Mouse (Mus musculus) heart, adult 8-10 months (tissue): ENCODE measurements around the gene Fasl. TPM values are rescaled to one million over a fixed set of nuclear protein-coding genes. Genes with fewer than 3 reads are reported as not detected.
A peak's percentile ranks its signal among the peaks of the same experiment; 100 is the strongest.

Experiments
- DNase-seq: peaks from one replicate; pipeline ENCODE4 v3.0.0; 2022; ENCODE audit warnings: low spot score
- total RNA-seq, 4 experiments: library from RNA; stranded (reverse); gene quantifications; 2 replicates each; pipeline ENCODE4 v1.2.4; 2022

The Fasl gene
- not detected for total RNA-seq

DNA sequence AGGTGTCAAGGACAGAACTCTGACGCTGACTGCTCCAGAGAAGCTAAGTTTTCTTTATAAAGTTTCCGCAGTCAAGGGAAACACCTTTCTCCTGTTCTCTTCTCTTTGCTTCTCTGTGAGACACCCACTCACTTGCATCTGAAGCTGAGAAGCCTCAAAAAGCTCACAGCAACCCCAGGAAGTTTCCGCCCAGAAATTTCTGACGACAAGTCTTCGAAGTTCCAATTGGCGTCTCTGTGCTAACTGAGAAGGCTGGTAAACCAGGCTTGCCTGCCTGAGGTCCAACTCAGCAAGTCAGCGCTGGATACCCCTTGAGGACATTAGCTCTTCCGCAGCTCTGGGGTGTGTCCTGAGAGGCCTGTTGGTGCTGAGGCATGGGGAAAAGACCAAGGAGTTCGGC is at the start of gene Fasl:
Fasl (minus strand) TSS at position 157 of the 400 bp plus-strand sequence.
- no peak for DNase-seq

GRCm38 (mm10) chr1:161826677-161827076 is 38.4 kb upstream of the Fasl start:
- DNase-seq = no peak

- DNase-seq = peak; percentile 2
Observed at GRCm38 (mm10) chr1:161809428-161809827, 21.1 kb upstream of the Fasl start.

- DNase-seq = peak; percentile 5
Observed at GRCm38 (mm10) chr1:161808980-161809379, 20.7 kb upstream of the Fasl start.

- no peak for DNase-seq
Observed at GRCm38 (mm10) chr1:161804541-161804971, 16.3 kb upstream of the Fasl start.

DNA sequence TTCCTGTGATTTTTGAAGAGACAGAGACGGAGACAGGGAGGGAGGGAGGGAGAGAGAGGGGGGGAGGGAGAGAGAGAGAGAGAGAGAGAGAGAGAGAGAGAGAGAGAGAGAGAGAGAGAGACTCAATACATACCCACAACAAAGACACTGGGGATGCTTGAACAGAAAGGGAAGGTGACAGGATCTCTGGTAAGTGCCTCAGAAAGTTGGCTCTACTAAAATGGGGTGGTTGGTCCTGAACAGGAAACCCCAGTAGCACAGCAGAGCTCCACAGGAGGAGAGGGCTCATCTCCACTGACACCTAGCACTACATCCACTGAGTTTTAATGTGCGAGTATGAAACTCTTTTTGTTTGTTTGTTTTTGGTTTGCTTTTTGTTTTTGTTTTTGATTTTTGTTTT is 13.0 kb upstream of the Fasl start:
- no peak for DNase-seq

DNA sequence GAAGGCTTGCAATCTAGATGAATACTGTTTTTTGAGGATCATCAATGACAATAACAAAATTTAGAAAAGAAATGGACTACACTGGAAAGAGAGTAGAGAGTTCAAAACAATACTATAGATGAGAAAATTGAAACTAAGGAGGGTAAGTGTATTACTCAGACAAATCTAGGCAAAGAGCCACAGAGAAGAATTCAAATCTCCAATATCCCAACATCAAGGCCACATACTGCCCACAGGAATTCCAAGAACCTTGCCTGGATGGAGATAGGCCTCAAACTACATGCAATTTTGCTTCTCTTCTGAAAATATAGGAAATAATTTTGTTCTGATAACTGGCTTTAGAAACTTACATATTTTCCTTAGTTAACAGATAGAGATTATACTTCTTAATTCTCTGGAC is 12.0 kb upstream of the Fasl start:
- DNase-seq = no peak

DNA sequence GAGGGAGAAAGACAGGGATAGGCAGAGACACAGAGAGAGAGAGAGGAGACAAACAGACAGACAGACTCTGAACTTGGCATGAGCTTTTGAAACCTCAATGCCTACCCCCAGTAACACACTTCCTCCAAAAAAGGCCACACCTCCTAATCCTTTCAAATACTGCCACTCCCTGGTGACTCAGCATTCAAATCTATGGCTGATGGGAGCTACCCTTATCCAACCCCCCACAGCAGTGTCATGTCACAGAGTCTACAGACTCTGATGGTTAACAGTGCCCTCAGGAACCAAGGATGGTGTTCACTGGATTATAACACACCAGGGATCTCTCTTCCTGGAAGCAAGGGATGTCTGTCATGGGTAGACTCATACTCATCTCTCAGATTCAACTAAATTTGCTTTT is 11.5 kb upstream of the Fasl start:
- no peak for DNase-seq

GRCm38 (mm10) chr1:161798866-161799265 is 10.6 kb upstream of the Fasl start:
- no peak for DNase-seq

GRCm38 (mm10) chr1:161794447-161795211 is 6.3 kb upstream of the Fasl start:
- DNase-seq = no peak

DNA sequence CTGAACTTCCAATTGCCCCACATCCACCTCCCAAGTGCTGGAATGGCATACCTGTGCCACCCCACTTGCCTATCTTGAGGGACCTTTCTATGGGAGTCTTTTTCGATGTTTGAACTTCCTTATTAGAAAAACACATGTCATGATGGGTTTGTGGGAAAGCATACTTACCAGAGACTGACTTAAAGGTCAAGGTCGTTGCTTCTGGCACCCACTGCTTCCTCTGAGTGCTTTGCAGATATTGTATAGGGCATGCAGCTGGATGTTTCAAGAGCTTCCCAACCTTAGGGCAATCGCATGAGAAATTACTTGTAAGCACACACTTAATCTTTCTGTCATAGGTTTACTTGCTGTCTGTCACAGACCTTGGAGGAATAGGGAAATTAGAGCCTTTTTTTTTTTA is 5.0 kb upstream of the Fasl start:
- no peak for DNase-seq

DNA sequence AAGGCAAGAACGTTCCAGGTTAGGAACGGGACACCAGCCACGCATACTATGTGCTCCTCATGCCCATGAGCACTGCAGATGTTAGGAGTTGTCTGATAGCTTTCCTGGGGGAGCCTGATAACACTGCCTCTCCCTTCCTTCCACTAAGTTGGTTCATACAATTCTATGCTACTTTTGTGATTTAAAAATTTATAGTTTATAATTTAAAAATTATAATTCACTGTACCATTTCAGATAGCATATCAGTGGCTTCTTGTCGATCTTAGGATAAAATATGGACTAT is 4.3 kb upstream of the Fasl start:
- DNase-seq = no peak

DNA sequence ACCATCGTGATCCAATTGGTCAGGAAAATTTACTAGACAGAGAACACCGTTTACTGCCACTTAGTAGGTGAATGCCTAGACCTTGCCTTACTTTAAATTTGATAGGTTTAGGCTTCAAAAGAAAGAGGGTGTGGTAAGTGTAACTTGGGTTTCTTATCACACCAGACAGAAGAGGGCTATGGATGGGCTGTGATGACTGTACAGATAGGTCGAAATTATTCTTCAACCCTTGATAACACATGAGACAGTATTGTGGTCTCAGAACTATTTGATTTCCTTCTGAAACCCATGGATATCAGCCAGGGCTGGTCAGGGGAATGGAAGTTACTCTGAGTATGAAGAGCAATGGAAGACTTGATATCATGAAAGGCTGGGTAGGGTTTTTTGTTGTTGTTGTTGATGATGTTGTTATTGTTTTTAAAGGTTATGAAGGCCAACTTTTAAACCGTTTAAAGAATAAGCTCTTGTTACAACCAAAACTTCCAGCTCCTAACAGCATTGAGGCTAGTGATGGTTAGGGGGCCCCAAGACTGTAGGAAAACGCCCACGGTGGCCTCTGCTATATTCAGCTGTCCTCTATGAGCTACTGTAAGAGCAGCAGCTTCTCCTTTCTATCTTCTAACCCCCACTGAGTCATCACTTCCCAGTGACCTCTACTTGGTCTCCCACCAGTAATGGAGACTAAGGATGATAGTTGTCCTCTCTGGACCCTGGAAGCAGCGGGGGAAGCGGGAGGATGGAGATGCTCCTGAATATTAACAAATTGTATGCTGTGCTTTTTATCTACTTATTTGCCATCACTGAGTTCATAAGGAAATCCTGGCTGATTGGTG is 3.8 kb upstream of the Fasl start:
- no peak for DNase-seq

DNA sequence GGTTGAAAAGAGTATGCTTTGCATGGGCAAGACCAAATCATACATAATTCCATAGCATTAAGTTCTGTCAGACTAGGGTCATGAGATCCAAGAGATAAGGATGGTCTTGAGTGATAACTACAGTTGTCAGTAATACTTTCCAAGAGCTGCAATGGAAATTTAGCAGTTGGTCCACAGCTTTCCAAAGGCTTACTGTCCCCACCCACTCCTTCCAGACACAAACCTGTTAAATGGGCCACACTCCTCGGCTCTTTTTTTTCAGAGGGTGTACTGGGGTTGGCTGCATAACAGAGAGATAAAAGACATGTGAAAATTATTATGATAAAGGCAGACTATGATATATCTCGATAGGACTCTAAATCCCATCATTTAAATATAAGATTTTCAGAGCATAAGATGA is 5.6 kb downstream of the Fasl start:
- no peak for DNase-seq

DNA sequence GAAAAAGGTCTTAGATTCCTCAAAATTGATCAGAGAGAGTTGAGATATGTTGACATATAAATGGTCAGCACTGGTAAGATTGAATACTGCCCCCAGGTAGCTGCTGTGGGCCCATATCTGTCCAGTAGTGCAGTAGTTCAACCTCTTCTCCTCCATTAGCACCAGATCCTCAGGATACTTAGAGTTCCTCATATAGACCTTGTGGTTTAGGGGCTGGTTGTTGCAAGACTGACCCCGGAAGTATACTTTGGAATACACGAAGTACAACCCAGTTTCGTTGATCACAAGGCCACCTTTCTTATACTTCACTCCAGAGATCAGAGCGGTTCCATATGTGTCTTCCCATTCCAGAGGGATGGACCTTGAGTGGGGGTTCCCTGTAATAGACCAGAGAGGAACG is 6.7 kb downstream of the Fasl start:
- DNase-seq = no peak

DNA sequence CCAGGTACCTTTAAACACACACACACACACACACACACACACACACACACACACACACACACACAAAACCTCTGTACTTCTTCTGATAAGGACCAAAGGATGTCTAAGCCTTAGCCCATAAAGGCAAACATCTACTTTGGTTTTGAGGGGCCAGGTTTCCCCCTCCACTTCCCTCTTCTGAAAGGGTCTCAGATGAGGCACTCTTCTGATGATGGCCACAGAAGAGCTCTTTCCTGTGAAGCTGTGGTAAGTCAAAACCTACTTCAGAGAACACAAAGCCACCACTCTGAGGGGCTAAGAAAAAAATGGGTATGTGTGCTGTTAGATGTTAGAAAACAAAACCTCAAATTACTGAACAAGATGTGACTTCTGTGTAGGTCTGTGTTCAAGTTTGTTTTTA is 9.2 kb downstream of the Fasl start:
- DNase-seq = no peak

- no peak for DNase-seq
Observed at GRCm38 (mm10) chr1:161775151-161775550, 13.1 kb downstream of the Fasl start.

DNA sequence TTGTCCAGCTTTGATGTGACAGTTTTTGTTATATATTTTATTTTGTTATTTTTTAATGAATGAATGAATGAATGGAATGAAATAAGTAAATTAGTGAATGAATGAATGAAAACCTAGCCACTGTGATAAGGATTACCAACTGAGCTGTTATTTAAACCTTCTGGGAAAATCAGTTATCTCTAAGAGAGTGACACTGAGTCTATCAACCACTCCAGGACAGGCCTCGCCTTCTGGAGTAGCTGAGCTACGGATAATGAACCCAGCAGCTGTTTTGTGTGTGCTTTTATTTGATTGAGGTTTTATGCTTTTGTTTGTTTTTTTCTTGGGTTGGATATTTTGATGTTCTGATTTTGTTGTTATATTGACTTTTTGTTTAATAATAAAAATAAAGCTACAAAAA is 17.0 kb downstream of the Fasl start:
- DNase-seq = no peak

DNA sequence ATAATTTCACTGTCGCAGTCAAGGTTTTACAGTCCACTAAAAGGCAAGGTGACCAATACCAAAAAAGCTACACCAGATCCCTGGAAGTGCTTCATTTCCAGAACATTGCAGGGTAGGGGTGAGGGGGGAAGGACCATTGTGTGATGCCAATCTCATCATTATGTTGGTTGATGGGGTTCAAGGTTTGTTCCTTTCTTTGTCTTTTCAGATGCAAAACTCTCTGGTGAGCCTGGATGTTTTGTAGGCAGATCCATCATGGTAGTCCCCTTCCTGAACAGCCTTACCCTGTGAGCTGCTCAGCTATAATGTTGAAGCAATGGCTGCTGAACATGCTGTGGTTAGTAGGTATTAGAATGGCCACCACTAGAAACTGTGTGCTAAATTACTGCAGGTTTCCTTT is 19.0 kb downstream of the Fasl start:
- DNase-seq = no peak

DNA sequence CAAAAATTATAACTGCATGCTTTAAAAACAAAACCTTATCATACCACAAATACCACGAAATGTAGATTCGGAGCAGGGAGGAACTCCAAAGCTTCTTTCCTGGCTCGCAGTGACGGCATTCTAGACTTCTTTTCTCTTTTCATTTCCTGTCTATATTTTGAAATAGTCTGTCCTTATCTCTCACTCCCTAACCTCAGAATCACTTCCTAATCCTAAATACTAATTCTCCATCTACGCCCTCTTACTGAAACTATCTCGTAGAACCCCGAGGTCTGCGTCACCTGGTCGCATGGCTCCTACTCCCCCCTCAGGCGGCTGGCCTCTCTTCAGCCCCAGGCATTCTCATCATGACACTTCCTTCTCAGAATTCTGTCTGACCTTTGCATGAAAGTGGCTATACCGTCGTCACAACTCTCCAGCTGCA is 21.2 kb downstream of the Fasl start:
- no peak for DNase-seq

DNA sequence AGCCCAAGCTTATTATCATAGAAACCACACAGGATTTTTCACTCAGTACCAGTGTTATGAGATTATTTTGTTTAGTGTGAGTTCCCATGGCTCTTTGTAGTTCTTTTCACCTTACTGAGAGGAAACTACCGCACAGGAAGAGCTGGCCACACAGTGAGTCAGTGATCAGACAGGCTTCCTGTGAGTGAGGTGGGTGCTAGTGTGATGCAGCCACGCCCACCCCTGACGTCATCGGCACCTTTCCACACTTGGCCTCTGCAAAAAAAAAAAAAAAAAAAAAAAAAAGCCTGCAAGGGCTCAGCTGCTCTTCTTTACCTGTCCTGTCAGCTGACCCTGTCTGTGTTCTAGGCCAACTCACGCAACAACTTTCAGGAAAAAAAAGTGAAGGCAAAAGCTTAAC is 21.6 kb downstream of the Fasl start:
- DNase-seq = peak; percentile 6

GRCm38 (mm10) chr1:161765932-161766331 is 22.4 kb downstream of the Fasl start:
- DNase-seq = no peak

GRCm38 (mm10) chr1:161764964-161765363 is 23.3 kb downstream of the Fasl start:
- DNase-seq = no peak
